Mouse (Mus musculus) spleen, adult 2 months (tissue): ENCODE data around the gene Cep68.

Experiments used
- CTCF ChIP-seq: fragments of 200-500 bp; IDR thresholded peaks from 2 replicates; pipeline ENCODE4 v1.5.1; 2011; ENCODE audit warnings: mild to moderate bottlenecking, inconsistent platforms; ENCODE audit not compliant: insufficient read depth, insufficient read length, insufficient replicate concordance; ENCODE audit errors: extremely low read depth
- POLR2A ChIP-seq: fragments of 200-500 bp; IDR thresholded peaks from 2 replicates; pipeline ENCODE4 v1.6.1; 2011; ENCODE audit warnings: low read depth, low read length, inconsistent platforms

- no peak for TF ChIP-seq CTCF
- no peak for TF ChIP-seq POLR2A
Observed at GRCm38 (mm10) chr11:20248840-20249239, 389 bp downstream of the Cep68 start.
